Mouse (Mus musculus) MEL (cell line): ENCODE data around the gene Gap43. TPM values are rescaled to one million over a fixed set of nuclear protein-coding genes. Genes with fewer than 3 reads are reported as not detected.

Experiments
- DNase-seq: peaks from one replicate; pipeline ENCODE4 v3.0.0; 2011; ENCODE audit warnings: low read depth, low spot score
- H3K27ac ChIP-seq: 2 replicates; pipeline ENCODE4 v1.5.1; 2012; ENCODE audit warnings: low read depth, mild to moderate bottlenecking, control low read depth, low read length, moderate library complexity; ENCODE audit not compliant: control insufficient read depth
- H3K27me3 ChIP-seq, 2 experiments: fragments of 150-350 bp in 1 of 2; sonication (generic) in 1 of 2; 2 replicates each; pipeline ENCODE4 v1.6.1; 2012; ENCODE audit warnings: low read length in 2 of 2, mild to moderate bottlenecking in 2 of 2, improper control_type of control experiment in 1 of 2, moderate library complexity in 1 of 2; ENCODE audit not compliant: insufficient read depth in 2 of 2, control insufficient read depth in 1 of 2
- H3K36me3 ChIP-seq, 2 experiments: 2 replicates each; pipeline ENCODE4 v1.6.1; 2012 to 2014; ENCODE audit warnings: low read length in 2 of 2, improper control_type of control experiment in 1 of 2, inconsistent platforms in 1 of 2, mild to moderate bottlenecking in 1 of 2; ENCODE audit not compliant: insufficient read depth in 2 of 2, control insufficient read depth in 1 of 2
- H3K4me1 ChIP-seq, 2 experiments: fragments of 150-350 bp in 1 of 2; sonication (generic) in 1 of 2; 2 replicates each; pipeline ENCODE4 v1.6.1; 2012; ENCODE audit warnings: low read length in 2 of 2, improper control_type of control experiment in 1 of 2, mild to moderate bottlenecking in 1 of 2; ENCODE audit not compliant: insufficient read depth in 2 of 2, control insufficient read depth in 1 of 2
- H3K4me3 ChIP-seq, 2 experiments: fragments of 150-350 bp in 1 of 2; sonication (generic) in 1 of 2; 2 replicates each; pipeline ENCODE4 v1.5.1; 2012; ENCODE audit warnings: low read depth in 2 of 2, low read length in 2 of 2, mild to moderate bottlenecking in 2 of 2, moderate library complexity in 2 of 2, control low read depth in 1 of 2, improper control_type of control experiment in 1 of 2; ENCODE audit not compliant: control insufficient read depth in 1 of 2, insufficient read depth in 1 of 2
- H3K79me2 ChIP-seq: 2 replicates; pipeline ENCODE4 v1.6.1; 2012; ENCODE audit warnings: mild to moderate bottlenecking, low read length, moderate library complexity; ENCODE audit not compliant: control insufficient read depth, poor library complexity, insufficient read depth
- H3K9ac ChIP-seq: 2 replicates; pipeline ENCODE4 v1.6.1; 2012; ENCODE audit warnings: low read depth, mild to moderate bottlenecking, control low read depth, low read length, moderate library complexity; ENCODE audit not compliant: control insufficient read depth, poor library complexity, severe bottlenecking
- H3K9me3 ChIP-seq: fragments of 150-350 bp; sonication (generic); replicated peaks from 2 replicates; pipeline ENCODE4 v1.6.1; 2012; ENCODE audit warnings: mild to moderate bottlenecking, low read length, improper control_type of control experiment, moderate library complexity; ENCODE audit not compliant: insufficient read depth
- CTCF ChIP-seq, 3 experiments: IDR thresholded peaks in 2 of 3; conservative IDR thresholded peaks in 1 of 3; 2 replicates each; pipeline ENCODE4 v1.5.1; 2011 to 2012; ENCODE audit warnings: low read length in 3 of 3, low read depth in 2 of 3, mild to moderate bottlenecking in 2 of 3, improper control_type of control experiment in 1 of 3, inconsistent platforms in 1 of 3, mixed read lengths in 1 of 3, moderate library complexity in 1 of 3; ENCODE audit not compliant: control insufficient read depth in 1 of 3, insufficient read depth in 1 of 3, poor library complexity in 1 of 3, severe bottlenecking in 1 of 3
- E2F4 ChIP-seq: IDR thresholded peaks from 2 replicates; pipeline ENCODE4 v1.6.1; 2011; ENCODE audit warnings: low read depth, low read length, improper control_type of control experiment, borderline replicate concordance
- ELF1 ChIP-seq: IDR thresholded peaks from 2 replicates; pipeline ENCODE4 v1.6.1; 2014; ENCODE audit warnings: low read depth, mild to moderate bottlenecking, inconsistent platforms, low read length, improper control_type of control experiment, moderate library complexity
- GABPA ChIP-seq: IDR thresholded peaks from 2 replicates; pipeline ENCODE4 v1.6.1; 2012; ENCODE audit warnings: low read depth, mild to moderate bottlenecking, inconsistent platforms, low read length, improper control_type of control experiment, moderate library complexity
- KAT2A ChIP-seq: conservative IDR thresholded peaks from 2 replicates; pipeline ENCODE4 v1.6.1; 2012; ENCODE audit warnings: low read depth, low read length, improper control_type of control experiment, inconsistent platforms
- MAFK ChIP-seq: IDR thresholded peaks from 2 replicates; pipeline ENCODE4 v1.6.1; 2011; ENCODE audit warnings: low read depth, mild to moderate bottlenecking, low read length, improper control_type of control experiment, borderline replicate concordance
- MAX ChIP-seq: IDR thresholded peaks from 2 replicates; pipeline ENCODE4 v1.6.1; 2011; ENCODE audit warnings: low read length, improper control_type of control experiment
- MAZ ChIP-seq: IDR thresholded peaks from 2 replicates; pipeline ENCODE4 v1.6.1; 2012; ENCODE audit warnings: low read depth, mild to moderate bottlenecking, inconsistent platforms, low read length, improper control_type of control experiment
- MYB ChIP-seq: IDR thresholded peaks from 2 replicates; pipeline ENCODE4 v1.6.1; 2011; ENCODE audit warnings: mild to moderate bottlenecking, low read depth, low read length, improper control_type of control experiment
- MYC ChIP-seq: IDR thresholded peaks from 2 replicates; pipeline ENCODE4 v1.6.1; 2011; ENCODE audit warnings: low read depth, mild to moderate bottlenecking, low read length, improper control_type of control experiment, moderate library complexity
- POLR2AphosphoS5 ChIP-seq: IDR thresholded peaks from 2 replicates; pipeline ENCODE4 v1.6.1; 2012; ENCODE audit warnings: low read depth, borderline replicate concordance, mild to moderate bottlenecking, inconsistent platforms, low read length, moderate library complexity, mixed read lengths
- RAD21 ChIP-seq: IDR thresholded peaks from 2 replicates; pipeline ENCODE4 v1.6.1; 2011; ENCODE audit warnings: mild to moderate bottlenecking, low read depth, low read length, improper control_type of control experiment
- RCOR1 ChIP-seq: IDR thresholded peaks from 2 replicates; pipeline ENCODE4 v1.6.1; 2012; ENCODE audit warnings: low read depth, mild to moderate bottlenecking, inconsistent platforms, low read length, improper control_type of control experiment
- SIN3A ChIP-seq: IDR thresholded peaks from 2 replicates; pipeline ENCODE4 v1.6.1; 2012; ENCODE audit warnings: low read length, improper control_type of control experiment, inconsistent platforms
- TAL1 ChIP-seq: IDR thresholded peaks from 2 replicates; pipeline ENCODE4 v1.6.1; 2012; ENCODE audit warnings: mild to moderate bottlenecking, inconsistent platforms, low read length, moderate library complexity, mixed read lengths
- TBP ChIP-seq: IDR thresholded peaks from 2 replicates; pipeline ENCODE4 v1.8.0; 2011; ENCODE audit warnings: low read depth, low read length, improper control_type of control experiment
- TCF12 ChIP-seq: IDR thresholded peaks from 2 replicates; pipeline ENCODE4 v1.6.1; 2014; ENCODE audit warnings: low read depth, mild to moderate bottlenecking, inconsistent platforms, low read length, improper control_type of control experiment, moderate library complexity
- UBTF ChIP-seq: IDR thresholded peaks from 2 replicates; pipeline ENCODE4 v1.6.1; 2012; ENCODE audit warnings: low read depth, mild to moderate bottlenecking, inconsistent platforms, low read length, improper control_type of control experiment, moderate library complexity, borderline replicate concordance; ENCODE audit not compliant: insufficient read depth
- USF2 ChIP-seq, 2 experiments: IDR thresholded peaks; 2 replicates each; pipeline ENCODE4 v1.6.1; 2011 to 2012; ENCODE audit warnings: improper control_type of control experiment in 2 of 2, low read length in 2 of 2, borderline replicate concordance in 1 of 2, inconsistent platforms in 1 of 2, low read depth in 1 of 2, mild to moderate bottlenecking in 1 of 2; ENCODE audit not compliant: insufficient read depth in 1 of 2
- ZMIZ1 ChIP-seq: IDR thresholded peaks from 2 replicates; pipeline ENCODE4 v1.6.1; 2012; ENCODE audit warnings: low read depth, mild to moderate bottlenecking, inconsistent platforms, low read length, improper control_type of control experiment, moderate library complexity
- polyA plus RNA-seq, 2 experiments: library from polyadenylated mRNA; stranded (reverse) in 1 of 2; unstranded in 1 of 2; fragments of >175 nt in 1 of 2; fragments of >200 nt in 1 of 2; gene quantifications; 2 replicates each; pipeline versions ENCODE4 v1.2.1 to v1.2.4; 2012; ENCODE audit warnings: low replicate concordance in 2 of 2, low read depth in 1 of 2; ENCODE audit not compliant: insufficient read length in 2 of 2, insufficient read depth in 1 of 2, missing spikeins in 1 of 2
- total RNA-seq: library from RNA; depleted of rRNA; stranded (reverse); fragments of 300-350 nt; gene quantifications from 2 replicates; pipeline ENCODE4 v1.2.3, GENCODE M21; 2012

The Gap43 gene
- total and polyA plus RNA-seq, 3 experiments: not detected

DNA sequence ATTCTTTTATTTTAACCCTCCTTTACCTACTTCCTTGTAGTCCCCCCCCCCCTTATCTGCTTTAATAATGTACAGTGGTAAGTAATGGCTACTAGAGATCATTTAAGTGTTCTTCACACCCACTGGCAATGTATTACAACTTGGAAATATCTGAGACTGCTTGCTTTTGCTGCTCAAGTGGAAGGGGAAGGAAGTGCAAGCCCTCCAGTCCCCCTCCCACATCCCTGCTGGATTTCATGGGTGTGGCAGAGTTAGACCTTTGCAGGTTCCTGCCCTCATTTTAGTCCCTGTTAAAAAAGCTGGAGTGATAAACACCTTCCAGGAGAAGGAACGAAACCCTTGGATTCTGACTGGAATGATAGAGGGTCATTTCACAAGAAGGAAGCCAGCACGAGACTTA lies 2.8 kb downstream of the Gap43 start:
- no peak for DNase-seq
- H3K4me3 ChIP-seq: no peak overlapping the region
- H3K9me3 ChIP-seq: no peaks in the 10 kb centered on the region
- H3K4me1 ChIP-seq: no peaks in the 10 kb centered on the region
- no peak overlapping the region for H3K9ac ChIP-seq
- TF ChIP-seq RCOR1: no peak
- TF ChIP-seq KAT2A: no peak
- TF ChIP-seq MYB: no peak
- no peak for TF ChIP-seq TAL1
- TF ChIP-seq POLR2AphosphoS5: no peak
- TF ChIP-seq TCF12: no peak
- TF ChIP-seq TBP: no peak
- no peak for TF ChIP-seq UBTF
- TF ChIP-seq RAD21: no peak
- no peaks in the 10 kb centered on the region for H3K36me3 ChIP-seq
- H3K27ac ChIP-seq: no peak overlapping the region
- H3K79me2 ChIP-seq: no peaks in the 10 kb centered on the region
- H3K27me3 ChIP-seq: no peaks in the 10 kb centered on the region

DNA sequence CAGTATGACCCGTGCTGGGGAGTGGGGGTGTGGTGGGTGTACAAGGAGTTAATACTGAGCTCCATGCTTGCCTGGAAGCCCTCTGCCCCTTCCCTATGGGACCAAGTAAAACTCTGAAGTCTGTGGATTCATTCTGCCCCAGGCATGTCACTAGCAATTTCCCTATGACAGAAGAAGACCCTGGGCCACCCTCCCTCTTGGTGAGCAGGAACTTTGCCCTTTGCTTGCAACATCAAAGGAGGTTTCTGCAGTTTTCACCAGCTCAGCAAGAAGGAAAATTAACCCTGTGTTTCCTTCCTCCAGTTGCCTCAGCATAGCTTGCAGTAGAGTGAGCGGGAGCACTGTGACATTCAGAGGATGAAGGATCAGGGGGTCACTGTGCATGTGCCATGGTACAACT lies 3.8 kb downstream of the Gap43 start:
- Histone ChIP-seq H3K4me1 (no peaks in the 10 kb centered on the region), H3K79me2 (no peaks in the 10 kb centered on the region), H3K9ac (no peak overlapping the region), H3K4me3 (no peak overlapping the region), H3K36me3 (no peaks in the 10 kb centered on the region), H3K27ac (no peak overlapping the region), H3K9me3 (no peaks in the 10 kb centered on the region), H3K27me3 (no peaks in the 10 kb centered on the region)
- DNase-seq: no peak
- TF ChIP-seq CTCF (IDR thresholded peaks at IDR 0.05 in 2 of 3, conservative IDR thresholded peaks at IDR 0.05 in 1 of 3; ENCODE audit: control insufficient read depth in 1 of 3, insufficient read depth in 1 of 3, low read depth in 2 of 3, low read length in 3 of 3, poor library complexity in 1 of 3, severe bottlenecking in 1 of 3) (no peak), MAFK (no peak), ZMIZ1 (no peak), SIN3A (no peak), MAZ (no peak), USF2 (IDR thresholded peaks at IDR 0.05; ENCODE audit: borderline replicate concordance in 1 of 2, insufficient read depth in 1 of 2, low read depth in 1 of 2, low read length in 2 of 2) (no peak), E2F4 (no peak), MYC (no peak), TAL1 (no peak), POLR2AphosphoS5 (no peak), RAD21 (no peak), ELF1 (no peak), GABPA (no peak), MAX (no peak)
